In the genomic region with DNA sequence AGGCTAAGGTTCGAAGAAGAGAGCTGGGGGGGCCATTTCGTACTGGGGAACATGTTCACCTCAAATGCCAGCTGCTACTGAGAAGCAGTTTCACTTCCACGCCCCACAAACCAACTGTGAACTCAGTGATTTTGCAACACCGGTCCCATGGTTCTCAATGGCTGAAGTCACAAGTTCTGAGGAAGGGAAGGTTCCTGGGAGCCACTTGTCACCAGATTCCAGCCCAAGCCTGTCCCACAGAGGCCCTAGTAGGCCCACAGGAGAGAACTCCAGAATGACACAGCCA, we compare ENCODE assay signal across 8 mouse cellular contexts. TPM values are rescaled to one million over a fixed set of nuclear protein-coding genes. Genes with fewer than 3 reads are reported as not detected.
DNase-seq lines count a peak whose midpoint lies in the region; ATAC-seq and TF ChIP-seq lines count a peak whose summit lies in the region.

No protein-coding gene starts in this region.

- H3K36me3 ChIP-seq in CH12.LX (replicated peaks in 1 of 2; ENCODE audit: control insufficient read depth in 1 of 2, insufficient read depth in 1 of 2, low read length in 1 of 2) = peaks cover 29 to 41% of the 10 kb centered on the region in 2 experiments
- peaks cover 8% of the 10 kb centered on the region; the same call in 1 of the 2 replicates for H3K36me3 ChIP-seq in heart, embryonic 15.5 days
- peaks cover 36% of the 10 kb centered on the region for H3K36me3 ChIP-seq in liver, embryonic 12.5 days
- H3K36me3 ChIP-seq in neural tube, embryonic 12.5 days = peaks cover 9% of the 10 kb centered on the region; the same call in 1 of the 2 replicates

- H3K79me2 ChIP-seq in CH12.LX (replicated peaks; ENCODE audit: control insufficient read depth, extremely low read depth, insufficient read depth, poor library complexity, severe bottlenecking) = peaks cover 29% of the 10 kb centered on the region

- H3K9me3 ChIP-seq in CH12.LX (replicated peaks; ENCODE audit: low read length) = no peaks in the 10 kb centered on the region
- H3K9me3 ChIP-seq in heart, embryonic 15.5 days (replicated peaks) = no peaks in the 10 kb centered on the region
- H3K9me3 ChIP-seq in liver, embryonic 12.5 days (replicated peaks) = no peaks in the 10 kb centered on the region
- no peaks in the 10 kb centered on the region for H3K9me3 ChIP-seq in neural tube, embryonic 12.5 days

- 92% methylated on average over 4 of the region's 4 CpGs for WGBS in heart, embryonic 15.5 days
- 78% methylated on average over 4 of the region's 4 CpGs for WGBS in liver, embryonic 12.5 days (ENCODE audit: insufficient replicate concordance)
- WGBS in neural tube, embryonic 12.5 days = 94% methylated on average over 4 of the region's 4 CpGs

- 0 out of 2 replicates have a peak, but pooled peaks have one; percentile 38 for TF ChIP-seq EP300 in CH12.LX (IDR thresholded peaks at IDR 0.05; ENCODE audit: low read length)

- TF ChIP-seq RAD21 in CH12.LX (IDR thresholded peaks at IDR 0.05; ENCODE audit: low read depth, low read length) = no peak

- in situ Hi-C loops in CH12.LX (cut with MboI; ENCODE audit: low pct_ligation_motif_present, low pct_unique_long_range_greater_than_20kb, low sequenced_read_pairs) = no loop called here

- peak overlapping the region; percentile 67 for H3K4me2 ChIP-seq in CH12.LX (ENCODE audit: insufficient read depth, low read depth, poor library complexity, severe bottlenecking)
- peak overlapping the region; percentile 80 for H3K4me2 ChIP-seq in heart, embryonic 15.5 days
- peak overlapping the region; percentile 95 for H3K4me2 ChIP-seq in liver, embryonic 12.5 days
- peak overlapping the region; percentile 74 for H3K4me2 ChIP-seq in neural tube, embryonic 12.5 days (replicated peaks)

- TF ChIP-seq POLR2A in CH12.LX (IDR thresholded peaks at IDR 0.05; ENCODE audit: low read depth, low read length) = no peak

- peak overlapping the region; percentile 20 for H3K27ac ChIP-seq in CH12.LX (ENCODE audit: insufficient read depth, low read depth)
- H3K27ac ChIP-seq in heart, embryonic 15.5 days = no peak overlapping the region
- peak overlapping the region; percentile 64 for H3K27ac ChIP-seq in liver, embryonic 12.5 days
- no peak overlapping the region for H3K27ac ChIP-seq in neural tube, embryonic 12.5 days

- peak overlapping the region; percentile 73 to 97 (median 96) for H3K4me3 ChIP-seq in CH12.LX (replicated peaks in 1 of 3; ENCODE audit: low read depth in 2 of 3, low read length in 2 of 3, poor library complexity in 1 of 3)
- peak overlapping the region; percentile 65; the same call in 1 of the 2 replicates for H3K4me3 ChIP-seq in heart, embryonic 15.5 days
- peak overlapping the region; percentile 69 for H3K4me3 ChIP-seq in liver, embryonic 12.5 days
- H3K4me3 ChIP-seq in neural tube, embryonic 12.5 days = no peak overlapping the region

- H3K4me1 ChIP-seq in CH12.LX (ENCODE audit: control insufficient read depth in 1 of 2, insufficient read depth in 2 of 2) = peaks cover 32 to 69% of the 10 kb centered on the region in 2 experiments
- peaks cover 32% of the 10 kb centered on the region for H3K4me1 ChIP-seq in heart, embryonic 15.5 days (replicated peaks)
- peaks cover 49% of the 10 kb centered on the region for H3K4me1 ChIP-seq in liver, embryonic 12.5 days
- peaks cover 19% of the 10 kb centered on the region for H3K4me1 ChIP-seq in neural tube, embryonic 12.5 days

- dilution Hi-C loops in CH12.LX (cut with MboI; ENCODE audit: extremely low pct_ligation_motif_present, extremely low pct_unique_long_range_greater_than_20kb, low sequenced_read_pairs) = no loop called here

- DNase-seq in adrenal gland, postnatal 14 days = peak; percentile 32
- DNase-seq in adrenal gland, postnatal 4 days (ENCODE audit: low spot score in 2 of 2) = no peak
- DNase-seq in CH12.LX (ENCODE audit: extremely low read depth) = no peak
- no peak for DNase-seq in cerebellum, adult 11 months
- DNase-seq in gastrocnemius, adult 8-10 months (ENCODE audit: low spot score in 2 of 2) = no peak

- ATAC-seq in heart, embryonic 15.5 days (replicated peaks; ENCODE audit: insufficient number of reproducible peaks, insufficient read depth, low FRiP score, low read depth) = no peak
- ATAC-seq in liver, embryonic 12.5 days = no peak
- no peak for ATAC-seq in neural tube, embryonic 12.5 days (ENCODE audit: low FRiP score, low read depth)

- H3K27me3 ChIP-seq in CH12.LX (replicated peaks) = no peaks in the 10 kb centered on the region
- H3K27me3 ChIP-seq in heart, embryonic 15.5 days = no peaks in the 10 kb centered on the region
- no peaks in the 10 kb centered on the region for H3K27me3 ChIP-seq in liver, embryonic 12.5 days (replicated peaks)
- H3K27me3 ChIP-seq in neural tube, embryonic 12.5 days (replicated peaks) = no peaks in the 10 kb centered on the region

- H3K9ac ChIP-seq in CH12.LX (ENCODE audit: insufficient read depth, low read depth) = peak overlapping the region; percentile 61
- 0 out of 2 replicates have a peak overlapping the region, but pooled peaks have one; percentile 61 for H3K9ac ChIP-seq in heart, embryonic 15.5 days
- peak overlapping the region; percentile 74; the same call in 1 of the 2 replicates for H3K9ac ChIP-seq in liver, embryonic 12.5 days
- H3K9ac ChIP-seq in neural tube, embryonic 12.5 days = no peak overlapping the region

- TF ChIP-seq CTCF in CH12.LX (conservative IDR thresholded peaks at IDR 0.05 in 1 of 2, IDR thresholded peaks at IDR 0.05 in 1 of 2; ENCODE audit: low read depth in 2 of 2, low read length in 2 of 2) = no peak

TF ChIP-seq in CH12.LX, 34 proteins besides CTCF, POLR2A, EP300 and RAD21 (continues in another document):
- TF ChIP-seq JUN (IDR thresholded peaks at IDR 0.05; ENCODE audit: insufficient read depth, low read depth, low read length) (no peak), ELF1 (IDR thresholded peaks at IDR 0.05; ENCODE audit: low read depth, low read length) (no peak), SIN3A (IDR thresholded peaks at IDR 0.05; ENCODE audit: low read length) (peak; percentile 49; the same call in 1 of the 2 replicates), TBP (conservative IDR thresholded peaks at IDR 0.05; ENCODE audit: low read depth, low read length) (no peak), TCF12 (IDR thresholded peaks at IDR 0.05; ENCODE audit: low read depth, low read length) (peak; percentile 47; the same call in 1 of the 2 replicates), MAX (IDR thresholded peaks at IDR 0.05; ENCODE audit: low read length) (no peak)

RNA-seq across cellular contexts. Expression of a gene that starts 1.2 kb away (rescaled TPM):
- 154 and 160 TPM in 2 replicates for total RNA-seq in adrenal gland, postnatal 14 days (2021)
- total RNA-seq in adrenal gland, postnatal 4 days (2021) = 100 to 1,000 TPM; 107 to 114 TPM
- total RNA-seq in CH12.LX (2012; rRNA removed) = 417 and 423 TPM in 2 replicates
- total RNA-seq in CH12.LX (2014; rRNA removed) = 135 and 141 TPM in 2 replicates
- polyA plus RNA-seq in CH12.LX (2012; ENCODE audit: insufficient read length, low read depth) = 219 and 264 TPM in 2 replicates
- polyA plus RNA-seq in heart, embryonic 15.5 days (2015; fragmentation: Nextera tagmentation; extraction: Ambion mirVana) = 99.5 and 146 TPM in 2 replicates
- polyA plus RNA-seq in liver, embryonic 12.5 days (2016; fragmentation: Nextera tagmentation; extraction: Ambion mirVana) = 102 and 111 TPM in 2 replicates
- polyA plus RNA-seq in neural tube, embryonic 12.5 days (2016; fragmentation: Nextera tagmentation; extraction: Ambion mirVana) = 91.0 and 92.6 TPM in 2 replicates
- 10 to 100 TPM; 22.0 to 31.2 (median 25.4) TPM for total RNA-seq in gastrocnemius, adult 8-10 months (2022)

RNA-seq across cellular contexts. Expression of a gene that starts 12.9 kb away (rescaled TPM):
- 1.0 and 2.7 TPM in 2 replicates for total RNA-seq in adrenal gland, postnatal 14 days (2021)
- 1 to 10 TPM; 1.4 to 2.7 TPM for total RNA-seq in adrenal gland, postnatal 4 days (2021)
- not detected in 2 replicates for total RNA-seq in CH12.LX (2012; rRNA removed)
- total RNA-seq in CH12.LX (2014; rRNA removed) = not detected in 2 replicates
- not detected in 2 replicates for polyA plus RNA-seq in CH12.LX (2012; ENCODE audit: insufficient read length, low read depth)
- polyA plus RNA-seq in heart, embryonic 15.5 days (2015; fragmentation: Nextera tagmentation; extraction: Ambion mirVana) = 3.8 and 3.9 TPM in 2 replicates
- 48.2 and 55.7 TPM in 2 replicates for polyA plus RNA-seq in liver, embryonic 12.5 days (2016; fragmentation: Nextera tagmentation; extraction: Ambion mirVana)
- polyA plus RNA-seq in neural tube, embryonic 12.5 days (2016; fragmentation: Nextera tagmentation; extraction: Ambion mirVana) = 2.7 and 3.4 TPM in 2 replicates
- not detected for total RNA-seq in gastrocnemius, adult 8-10 months (2022)

RNA-seq across cellular contexts. Expression of a gene that starts 22.0 kb away (rescaled TPM):
- total RNA-seq in adrenal gland, postnatal 14 days (2021) = 51.5 and 63.4 TPM in 2 replicates
- 10 to 100 TPM; 77.0 to 78.4 TPM for total RNA-seq in adrenal gland, postnatal 4 days (2021)
- 44.6 and 45.2 TPM in 2 replicates for total RNA-seq in CH12.LX (2012; rRNA removed)
- 39.1 and 41.5 TPM in 2 replicates for total RNA-seq in CH12.LX (2014; rRNA removed)
- polyA plus RNA-seq in CH12.LX (2012; ENCODE audit: insufficient read length, low read depth) = 50.5 and 52.3 TPM in 2 replicates
- polyA plus RNA-seq in heart, embryonic 15.5 days (2015; fragmentation: Nextera tagmentation; extraction: Ambion mirVana) = 66.1 and 82.9 TPM in 2 replicates
- 99.2 and 100 TPM in 2 replicates for polyA plus RNA-seq in liver, embryonic 12.5 days (2016; fragmentation: Nextera tagmentation; extraction: Ambion mirVana)
- 138 and 140 TPM in 2 replicates for polyA plus RNA-seq in neural tube, embryonic 12.5 days (2016; fragmentation: Nextera tagmentation; extraction: Ambion mirVana)
- total RNA-seq in gastrocnemius, adult 8-10 months (2022) = 10 to 100 TPM; 18.7 to 23.3 (median 19.6) TPM

RNA-seq across cellular contexts. Expression of a gene that starts 26.3 kb away (rescaled TPM):
- 463 and 499 TPM in 2 replicates for total RNA-seq in adrenal gland, postnatal 14 days (2021)
- total RNA-seq in adrenal gland, postnatal 4 days (2021) = 100 to 1,000 TPM; 380 to 432 TPM
- total RNA-seq in CH12.LX (2012; rRNA removed) (699 and 716 TPM in 2 replicates), CH12.LX (2014; rRNA removed) (664 and 673 TPM in 2 replicates)
- polyA plus RNA-seq in CH12.LX (2012; ENCODE audit: insufficient read length, low read depth) = 251 and 338 TPM in 2 replicates
- polyA plus RNA-seq in heart, embryonic 15.5 days (2015; fragmentation: Nextera tagmentation; extraction: Ambion mirVana) = 872 and 1,283 TPM in 2 replicates
- polyA plus RNA-seq in liver, embryonic 12.5 days (2016; fragmentation: Nextera tagmentation; extraction: Ambion mirVana) = 514 and 545 TPM in 2 replicates
- 772 and 808 TPM in 2 replicates for polyA plus RNA-seq in neural tube, embryonic 12.5 days (2016; fragmentation: Nextera tagmentation; extraction: Ambion mirVana)
- total RNA-seq in gastrocnemius, adult 8-10 months (2022) = 1,000 to 10,000 TPM; 1,170 to 1,318 (median 1,227) TPM

RNA-seq across cellular contexts. Expression of a gene that starts 35.2 kb away (rescaled TPM):
- 177 and 185 TPM in 2 replicates for total RNA-seq in adrenal gland, postnatal 14 days (2021)
- total RNA-seq in adrenal gland, postnatal 4 days (2021) = 100 to 1,000 TPM in 1 of 2 experiments, 10 to 100 TPM in 1; 98.1 to 101 TPM
- total RNA-seq in CH12.LX (2012; rRNA removed) (90.3 and 123 TPM in 2 replicates), CH12.LX (2014; rRNA removed) (187 TPM in 2 replicates)
- polyA plus RNA-seq in CH12.LX (2012; ENCODE audit: insufficient read length, low read depth) = 179 TPM in 2 replicates
- polyA plus RNA-seq in heart, embryonic 15.5 days (2015; fragmentation: Nextera tagmentation; extraction: Ambion mirVana) = 131 and 135 TPM in 2 replicates
- polyA plus RNA-seq in liver, embryonic 12.5 days (2016; fragmentation: Nextera tagmentation; extraction: Ambion mirVana) = 113 and 115 TPM in 2 replicates
- polyA plus RNA-seq in neural tube, embryonic 12.5 days (2016; fragmentation: Nextera tagmentation; extraction: Ambion mirVana) = 99.7 and 102 TPM in 2 replicates
- 10 to 100 TPM; 42.5 to 49.9 (median 46.5) TPM for total RNA-seq in gastrocnemius, adult 8-10 months (2022)

Comparison
In these comparisons a context has a peak if more than half of its experiments do, and no peak if none do; other contexts are left out.
1. H3K27ac ChIP-seq: peak in CH12.LX (single experiment) and liver, embryonic 12.5 days (single experiment); none in heart, embryonic 15.5 days (single experiment) and neural tube, embryonic 12.5 days (single experiment).
2. Peak in every context shown above with its lines, with median percentiles within 50 percentile points of each other: H3K4me2 ChIP-seq.